ENCODE assay signal across 9 mouse cellular contexts in genomic region chr6:115360776-115361605, GRCm38 (mm10). TPM values are rescaled to one million over a fixed set of nuclear protein-coding genes. Genes with fewer than 3 reads are reported as not detected.
DNase-seq lines count a peak whose midpoint lies in the region; ATAC-seq and TF ChIP-seq lines count a peak whose summit lies in the region.
"Had no signal": no experiment of that assay in that cellular context is flagged by ENCODE, and none has a peak within 500 bp of the region (broad histone marks: within the 10 kb centered on the region; RNA-seq: fewer than 3 reads in every experiment).

TSS of gene Pparg (plus strand) at chr6:115360951.

- peaks cover 3% of the 10 kb centered on the region; the same call in 1 of the 2 replicates for H3K9me3 ChIP-seq in intestine, embryonic 16.5 days (ENCODE audit: control insufficient read depth, low read length)
- no peaks in the 10 kb centered on the region for H3K9me3 ChIP-seq in midbrain, embryonic 16.5 days (replicated peaks; ENCODE audit: control insufficient read depth, low read length, poor library complexity, severe bottlenecking)

- peak within 1 kb of the TSS; percentile 65; the same call in 1 of the 2 replicates for H3K27ac ChIP-seq in layer of hippocampus, adult 2 months
- H3K27ac ChIP-seq in intestine, embryonic 16.5 days (ENCODE audit: low read length) = peak within 1 kb of the TSS; percentile 69
- H3K27ac ChIP-seq in liver, adult 2 months (replicated peaks; ENCODE audit: insufficient read depth, low read depth, low read length) = no peak within 1 kb of the TSS
- no peak within 1 kb of the TSS for H3K27ac ChIP-seq in midbrain, embryonic 16.5 days (ENCODE audit: low read length)

- DNase-seq in layer of hippocampus, adult 2 months (ENCODE audit: low spot score in 2 of 2) = no peak
- DNase-seq in layer of hippocampus, adult 11-12 months (ENCODE audit: low spot score) = no peak
- peak; percentile 59 for DNase-seq in embryo, embryonic 9.5 days (ENCODE audit: extremely low spot score)
- DNase-seq in liver, adult 2 months (ENCODE audit: extremely low read depth, low read depth, low spot score) = no peak
- peak; percentile 60 for DNase-seq in testis, postnatal 10 days (ENCODE audit: low spot score)

- H3K9ac ChIP-seq in intestine, embryonic 16.5 days (ENCODE audit: low read depth, low read length) = peak within 1 kb of the TSS; percentile 82
- peak within 1 kb of the TSS; percentile 85 for H3K9ac ChIP-seq in liver, adult 2 months (ENCODE audit: low read depth, low read length)
- peak within 1 kb of the TSS; percentile 69 for H3K9ac ChIP-seq in midbrain, embryonic 16.5 days (ENCODE audit: low read depth, low read length)

- peaks cover 4% of the 10 kb centered on the region; the same call in 1 of the 2 replicates for H3K4me1 ChIP-seq in intestine, embryonic 16.5 days (ENCODE audit: control insufficient read depth, insufficient read depth, low read length)
- peaks cover 2% of the 10 kb centered on the region; the same call in 1 of the 2 replicates for H3K4me1 ChIP-seq in liver, adult 2 months (ENCODE audit: control insufficient read depth, insufficient read depth, low read length)
- peaks cover 6% of the 10 kb centered on the region; the same call in 1 of the 2 replicates for H3K4me1 ChIP-seq in midbrain, embryonic 16.5 days (ENCODE audit: control insufficient read depth, insufficient read depth, low read length)

- no peak for TF ChIP-seq POLR2A in liver, adult 2 months (IDR thresholded peaks at IDR 0.05; ENCODE audit: extremely low read depth, insufficient read depth, low read length)

- H3K4me2 ChIP-seq in intestine, embryonic 16.5 days (ENCODE audit: low read depth, low read length) = peak within 1 kb of the TSS; percentile 94
- H3K4me2 ChIP-seq in midbrain, embryonic 16.5 days (ENCODE audit: low read length) = peak within 1 kb of the TSS; percentile 99

- no peaks in the 10 kb centered on the region for H3K36me3 ChIP-seq in intestine, embryonic 16.5 days (ENCODE audit: control insufficient read depth, insufficient read depth, low read length)
- no peaks in the 10 kb centered on the region for H3K36me3 ChIP-seq in liver, adult 2 months (ENCODE audit: control insufficient read depth, insufficient read depth, low read length)
- H3K36me3 ChIP-seq in midbrain, embryonic 16.5 days (ENCODE audit: control insufficient read depth, insufficient read depth, low read length) = no peaks in the 10 kb centered on the region

- peak within 1 kb of the TSS; percentile 64 for H3K4me3 ChIP-seq in layer of hippocampus, adult 2 months
- H3K4me3 ChIP-seq in intestine, embryonic 16.5 days (ENCODE audit: low read length) = peak within 1 kb of the TSS; percentile 71
- H3K4me3 ChIP-seq in liver, adult 2 months (ENCODE audit: insufficient read depth, low read depth, low read length) = peak within 1 kb of the TSS; percentile 68
- peak within 1 kb of the TSS; percentile 66 for H3K4me3 ChIP-seq in midbrain, embryonic 16.5 days (ENCODE audit: low read depth, low read length)

- H3K79me2 ChIP-seq in liver, adult 2 months (ENCODE audit: control insufficient read depth, insufficient read depth, low read length) = no peaks in the 10 kb centered on the region

- under 1% methylated on average over 69 of the region's 76 CpGs for WGBS in intestine, embryonic 16.5 days
- WGBS in liver, adult 2 months = 1% methylated on average over 75 of the region's 76 CpGs
- under 1% methylated on average over 63 of the region's 76 CpGs for WGBS in midbrain, embryonic 16.5 days

- ATAC-seq in granulocyte monocyte progenitor cell, adult 5-6 weeks (replicated peaks; ENCODE audit: poor library complexity, severe bottlenecking) = peak; percentile 93
- peak; percentile 89 for ATAC-seq in intestine, embryonic 16.5 days
- ATAC-seq in midbrain, embryonic 16.5 days = peak; percentile 86

- peak; percentile 36 for TF ChIP-seq CTCF in layer of hippocampus, adult 2 months (conservative IDR thresholded peaks at IDR 0.05)
- TF ChIP-seq CTCF in liver, adult 2 months (IDR thresholded peaks at IDR 0.05; ENCODE audit: low read depth, low read length) = peak; percentile 51

- 0 out of 2 replicates have a peak, but pooled peaks cover 5% of the 10 kb centered on the region for H3K27me3 ChIP-seq in intestine, embryonic 16.5 days (replicated peaks; ENCODE audit: control insufficient read depth, insufficient read depth, low read length)
- H3K27me3 ChIP-seq in liver, adult 2 months (ENCODE audit: control insufficient read depth, insufficient read depth, low read length) = no peaks in the 10 kb centered on the region
- peaks cover 22% of the 10 kb centered on the region for H3K27me3 ChIP-seq in midbrain, embryonic 16.5 days (ENCODE audit: control insufficient read depth, insufficient read depth, low read depth, low read length)
- H3K27me3 ChIP-seq: CH12.LX had no signal

RNA-seq across cellular contexts. Expression of gene Pparg, which starts in this region (rescaled TPM):
- total RNA-seq in layer of hippocampus, adult 2 months (2021) = 1 to 10 TPM; 2.8 to 3.0 TPM
- 0.30 TPM in 1 of 2 replicates, not detected in the other for total RNA-seq in granulocyte monocyte progenitor cell, adult 5-6 weeks (2014; fragmentation: Nextera tagmentation)
- 0.98 and 3.4 TPM in 2 replicates for total RNA-seq in granulocyte monocyte progenitor cell, adult 5-6 weeks (2017)
- 13.4 and 13.9 TPM in 2 replicates for polyA plus RNA-seq in intestine, embryonic 16.5 days (2015; fragmentation: Nextera tagmentation; extraction: Ambion mirVana)
- 8.5 and 8.9 TPM in 2 replicates for total RNA-seq in liver, adult 2 months (2014; rRNA removed)
- 4.5 and 6.2 TPM in 2 replicates for polyA plus RNA-seq in liver, adult 2 months (2012; rRNA removed)
- 0.39 and 0.53 TPM in 2 replicates for polyA plus RNA-seq in midbrain, embryonic 16.5 days (2015; fragmentation: Nextera tagmentation; extraction: Ambion mirVana)
- total RNA-seq: CH12.LX had no signal

Comparison
In these comparisons a context has a peak if more than half of its experiments do, and no peak if none do; other contexts are left out.
1. Peak in ATAC-seq, H3K4me3 ChIP-seq, H3K9ac ChIP-seq and H3K4me2 ChIP-seq in midbrain, embryonic 16.5 days; RNA of the gene not detected or under 1 TPM.
2. DNase-seq: peak in embryo, embryonic 9.5 days (single experiment) and testis, postnatal 10 days (single experiment); none in layer of hippocampus, adult 2 months (0 of 2), layer of hippocampus, adult 11-12 months (single experiment) and liver, adult 2 months (single experiment).
3. H3K27ac ChIP-seq: peak in layer of hippocampus, adult 2 months (single experiment) and intestine, embryonic 16.5 days (single experiment); none in liver, adult 2 months (single experiment) and midbrain, embryonic 16.5 days (single experiment).
4. Peak in every context shown above with its lines, with median percentiles within 50 percentile points of each other: H3K4me3 ChIP-seq, ATAC-seq and H3K9ac ChIP-seq.